Mouse (Mus musculus) E14TG2a.4 (cell line): ENCODE results near the gene Tapbpl.

Experiments used
- CTCF ChIP-seq: conservative IDR thresholded peaks from 2 replicates; pipeline ENCODE4 v1.5.1; 2014; ENCODE audit warnings: low read length
- NANOG ChIP-seq: IDR thresholded peaks from 2 replicates; pipeline ENCODE4 v1.6.1; 2014; ENCODE audit warnings: borderline replicate concordance, low read length, mixed read lengths
- POU5F1 ChIP-seq: IDR thresholded peaks from 2 replicates; pipeline ENCODE4 v1.6.1; 2014; ENCODE audit warnings: low read length, borderline replicate concordance

DNA sequence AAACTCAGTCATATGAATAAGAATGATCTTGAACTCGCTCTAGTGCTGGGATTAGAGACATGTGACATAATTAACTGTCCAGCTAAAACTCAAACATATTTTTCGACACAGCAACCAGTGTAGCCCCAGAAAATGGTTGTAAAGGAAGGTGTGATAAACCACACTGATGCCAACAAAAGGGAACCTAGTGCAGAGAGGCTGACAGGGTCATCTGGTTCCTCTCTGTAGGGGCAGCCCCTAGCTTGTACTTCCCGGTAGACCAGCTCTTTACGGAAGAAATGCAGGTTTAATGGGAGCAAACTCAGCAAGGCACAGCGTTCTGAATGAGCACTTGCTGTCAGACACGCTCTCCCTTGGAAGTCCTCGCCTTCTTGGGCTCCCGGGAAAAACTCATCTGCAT, 48.1 kb upstream of the Tapbpl start:
- TF ChIP-seq CTCF (no peak), NANOG (no peak), POU5F1 (no peak)
